Mouse (Mus musculus): ENCODE data around the gene Tgm3.

Gene Tgm3

DNA sequence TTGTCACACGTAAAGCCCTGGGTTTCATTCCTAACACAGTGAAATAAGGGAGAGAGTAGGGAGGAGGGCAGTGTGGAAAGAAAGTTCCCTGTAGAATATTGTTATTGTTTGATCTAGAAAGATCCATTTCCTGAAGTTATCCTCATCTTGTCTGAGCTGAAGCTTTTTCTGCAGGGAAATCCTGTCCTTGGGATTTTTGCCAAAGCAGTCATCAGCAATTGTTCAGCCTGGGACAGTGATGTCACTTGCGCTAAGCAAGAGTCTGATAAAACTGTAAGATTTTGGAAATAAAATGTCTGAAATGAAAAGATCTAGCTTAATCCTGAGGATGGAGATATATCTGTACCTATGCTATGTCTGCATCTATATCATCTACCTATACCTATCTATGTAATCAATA lies 58.2 kb downstream of the Tgm3 start:
- DNase-seq (ENCODE audit: low spot score), result no peak
